Mouse (Mus musculus): ENCODE data around the gene Krt25.

Krt25 gene

GRCm38 (mm10) chr11:99276786-99277185, 46.0 kb downstream of the Krt25 start:
- DNase-seq (ENCODE audit: low spot score) = no peak

- DNase-seq (ENCODE audit: low spot score) = no peak
Measured at GRCm38 (mm10) chr11:99275624-99276023, 47.1 kb downstream of the Krt25 start.

- DNase-seq (ENCODE audit: low spot score) = no peak
Measured at GRCm38 (mm10) chr11:99272721-99273120, 50.0 kb downstream of the Krt25 start.

- DNase-seq (ENCODE audit: low spot score) = no peak
Measured at GRCm38 (mm10) chr11:99269192-99269591, 53.6 kb downstream of the Krt25 start.

- no peak for DNase-seq (ENCODE audit: low spot score)
Measured at GRCm38 (mm10) chr11:99265796-99266195, 57.0 kb downstream of the Krt25 start.
